Mouse (Mus musculus) heart, adult 11 months (tissue): ENCODE data around the gene Asphd2.
"Not testable (repeated sequence)": the region's sequence is repeated elsewhere in the genome, so short reads cannot be mapped to it uniquely, and the experiment has no call there.

ENCODE experiments used
- DNase-seq: peaks from one replicate; pipeline ENCODE4 v3.0.0; 2022

Asphd2 gene

DNA sequence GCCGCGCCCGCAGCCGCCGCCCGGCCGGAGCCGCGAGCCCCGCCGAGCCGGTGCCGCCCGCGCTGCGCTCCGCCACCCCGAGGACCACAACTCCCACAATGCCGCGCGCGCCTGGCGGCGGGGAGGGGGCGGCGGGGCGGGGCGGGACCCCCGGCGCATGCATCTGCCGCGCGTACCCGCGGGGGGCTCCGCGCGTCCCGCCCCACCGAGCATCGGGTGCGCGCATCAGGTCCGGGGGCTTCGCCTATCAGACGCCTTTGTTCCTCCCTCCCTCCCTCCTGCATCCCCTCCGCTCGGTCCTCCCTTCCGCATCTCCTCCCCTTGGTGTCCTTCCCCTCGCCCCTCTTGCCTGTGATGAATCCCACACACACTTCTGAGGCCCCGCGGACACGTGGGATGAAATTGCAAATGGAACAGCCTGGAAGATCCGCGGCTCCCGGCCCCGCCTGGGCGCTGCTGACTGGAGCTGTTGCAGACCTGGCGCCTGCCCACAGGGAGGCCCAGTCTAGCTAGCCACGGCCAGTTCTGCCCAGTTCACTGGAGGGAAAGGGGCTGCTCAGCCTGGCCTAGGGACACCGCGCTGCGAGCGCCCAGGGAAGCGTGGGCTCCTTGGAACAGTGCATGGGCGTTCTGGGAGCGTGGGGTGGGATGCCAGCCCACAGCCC is at the start of gene Asphd2:
Gene Asphd2, minus strand, starts transcription at position 88 of the 665 bp plus-strand sequence.
- DNase-seq: peak; percentile 94

DNA sequence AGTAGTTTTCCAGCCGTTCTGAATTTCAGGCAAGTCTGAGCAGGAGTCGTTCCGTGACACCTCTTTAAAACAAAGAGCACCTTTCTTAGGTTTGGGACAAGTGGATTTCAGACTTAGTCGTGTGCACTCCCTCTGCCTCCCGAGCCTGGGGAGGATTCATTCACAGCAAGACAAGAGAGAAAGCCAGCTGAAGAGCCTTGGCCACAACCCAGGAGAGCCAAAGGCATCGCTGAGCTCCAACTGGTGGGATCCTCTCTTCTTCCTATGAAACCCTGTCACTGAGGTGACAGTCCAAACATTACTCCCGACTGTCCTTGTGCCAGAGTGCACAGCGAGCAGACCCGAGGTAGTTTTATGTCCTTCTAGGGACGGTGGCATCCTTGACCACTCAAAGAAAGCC is 43.9 kb upstream of the Asphd2 start:
- no peak for DNase-seq

DNA sequence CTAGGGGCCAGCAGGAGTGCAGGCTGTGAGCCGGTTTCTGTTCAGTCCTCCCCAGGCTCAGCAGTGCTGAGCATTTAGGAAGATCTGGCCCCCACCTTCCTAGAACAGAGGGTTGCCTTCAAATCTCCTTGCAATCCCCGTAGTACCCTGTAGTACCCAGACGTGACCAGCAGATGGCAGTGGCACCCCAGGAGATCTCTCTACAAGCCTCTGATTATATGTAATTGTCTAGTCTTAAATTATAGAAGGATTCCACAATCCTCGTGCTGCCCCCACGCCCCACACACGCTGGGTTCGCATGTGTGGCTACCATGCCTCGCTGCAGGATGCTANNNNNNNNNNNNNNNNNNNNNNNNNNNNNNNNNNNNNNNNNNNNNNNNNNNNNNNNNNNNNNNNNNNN is 38.3 kb upstream of the Asphd2 start:
- DNase-seq: no peak

DNA sequence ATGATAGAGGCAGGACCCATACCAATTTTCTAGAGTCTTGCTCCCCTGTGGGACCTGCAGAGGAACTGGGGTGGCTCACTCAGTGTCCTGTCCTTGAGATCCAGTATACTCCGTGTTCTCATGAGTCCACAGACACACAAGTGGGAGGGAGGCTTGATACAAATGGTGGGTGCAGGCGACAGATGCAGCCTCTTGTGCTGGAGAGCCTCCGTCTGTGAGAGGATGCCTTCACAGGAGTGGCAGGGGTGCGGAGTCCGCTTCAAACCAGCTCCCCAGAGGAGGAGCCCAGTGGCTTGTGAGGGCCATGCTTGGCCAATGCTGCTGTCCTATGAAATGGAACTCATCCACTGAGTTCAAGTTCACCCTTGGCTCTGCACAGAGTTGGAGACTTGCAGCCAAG is 37.4 kb upstream of the Asphd2 start:
- no peak for DNase-seq

DNA sequence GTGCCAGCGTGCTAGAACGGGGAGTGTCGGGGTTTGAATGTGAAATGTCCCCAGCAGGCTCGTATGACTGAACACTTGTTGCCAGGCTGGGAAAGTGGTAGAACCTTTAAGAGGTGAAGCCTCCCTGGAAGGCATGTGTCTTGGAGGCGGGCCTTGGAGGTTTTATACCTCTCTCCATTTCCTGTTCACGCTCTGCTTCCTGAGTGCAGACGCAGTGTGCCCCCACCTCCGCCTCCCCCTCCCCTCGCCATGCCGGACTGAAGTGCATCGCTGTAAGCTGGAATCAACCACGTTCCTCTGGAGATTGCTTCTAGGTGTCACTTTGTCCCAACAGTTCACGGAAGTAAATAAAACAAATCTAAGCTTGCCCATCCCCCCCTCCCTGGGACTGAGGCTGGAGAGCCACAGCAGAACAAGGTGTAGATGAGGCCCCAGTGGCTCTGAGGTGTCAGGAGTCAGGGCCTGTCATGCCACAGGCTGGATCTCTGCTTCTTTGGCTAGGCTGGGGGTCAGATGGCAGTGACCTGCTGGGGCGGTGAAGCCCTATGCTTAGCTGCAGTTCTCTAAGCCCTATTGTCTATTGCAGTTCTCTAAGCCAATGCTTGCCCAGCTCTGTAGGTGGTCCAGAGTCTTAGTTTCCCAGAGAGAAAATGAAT is 36.6 kb upstream of the Asphd2 start:
- no peak for DNase-seq

DNA sequence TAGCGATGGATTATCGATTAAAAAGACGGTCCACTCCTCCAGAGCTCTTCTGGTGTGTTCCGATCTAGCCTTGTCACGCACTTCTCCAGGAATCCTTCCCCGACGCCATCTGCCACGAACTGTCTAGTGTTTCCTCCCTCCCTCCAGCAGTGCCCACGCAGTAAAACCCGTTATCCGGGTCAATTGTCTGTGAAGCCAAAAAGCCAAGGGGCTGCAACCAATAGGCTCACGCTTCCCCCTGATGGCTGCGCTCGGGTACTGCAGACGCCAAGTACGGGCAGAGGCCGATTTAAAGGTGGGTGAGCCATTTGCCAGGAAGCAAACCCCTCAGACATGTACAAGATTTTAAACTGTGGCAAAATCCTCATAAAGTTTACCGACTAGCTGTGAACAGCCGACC is 34.3 kb upstream of the Asphd2 start:
- DNase-seq: no peak

DNA sequence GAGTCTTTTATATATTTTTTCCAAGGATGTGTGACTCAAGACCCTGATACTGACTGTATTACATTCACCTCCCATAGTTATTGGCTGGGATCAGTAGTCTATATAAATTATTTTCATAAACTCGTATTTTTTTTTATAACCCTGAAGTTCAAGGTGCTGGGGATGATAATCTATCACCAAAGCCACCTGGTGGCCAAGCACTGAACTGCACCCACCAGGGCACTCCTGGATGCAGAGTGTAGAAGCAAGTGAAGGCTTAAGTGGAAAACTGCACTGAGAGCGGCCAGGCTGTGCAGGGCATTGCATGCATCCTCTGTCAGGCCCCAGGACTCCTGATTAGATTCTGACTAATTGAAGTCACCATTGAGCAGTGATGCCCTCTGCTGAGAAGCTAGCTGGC is 32.6 kb upstream of the Asphd2 start:
- DNase-seq: no peak

DNA sequence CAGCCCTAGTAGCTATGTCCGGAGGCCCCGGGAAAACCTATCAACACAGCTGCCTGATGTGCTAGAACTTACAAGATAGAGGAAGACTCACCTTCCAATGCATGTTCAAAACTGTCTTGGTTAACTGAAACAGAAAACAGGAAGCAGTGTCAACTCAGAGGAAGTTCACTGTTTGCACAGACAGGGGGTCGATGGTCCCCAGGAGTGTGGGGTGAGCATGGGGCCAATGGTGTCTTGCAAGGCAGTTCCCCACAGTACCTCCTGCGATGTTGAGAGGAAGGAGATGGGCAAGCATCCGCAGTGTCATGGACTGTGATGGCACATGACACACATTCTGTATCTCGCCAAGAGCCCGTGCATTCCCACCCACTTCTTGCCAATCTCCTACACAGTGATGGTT is 32.0 kb upstream of the Asphd2 start:
- DNase-seq: no peak

DNA sequence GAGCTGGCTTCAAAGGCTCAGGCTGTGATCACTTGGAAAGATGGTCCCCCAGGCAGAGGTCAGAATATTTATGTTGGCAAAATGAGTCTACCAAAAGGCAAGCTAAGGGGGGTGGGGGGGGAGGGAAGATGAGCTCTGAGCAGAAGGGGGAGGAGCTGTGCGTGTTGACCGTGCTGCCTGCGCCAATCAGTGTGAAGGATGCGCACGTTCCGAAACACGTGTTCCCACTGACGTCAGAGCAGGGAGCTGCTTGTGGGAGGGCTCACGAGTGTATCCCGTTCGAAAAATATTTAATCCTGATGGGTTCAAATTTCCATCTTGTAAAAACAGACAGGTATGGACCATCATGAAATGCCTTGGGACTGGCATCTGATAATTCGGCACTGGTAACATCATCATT is 24.9 kb upstream of the Asphd2 start:
- DNase-seq: no peak

DNA sequence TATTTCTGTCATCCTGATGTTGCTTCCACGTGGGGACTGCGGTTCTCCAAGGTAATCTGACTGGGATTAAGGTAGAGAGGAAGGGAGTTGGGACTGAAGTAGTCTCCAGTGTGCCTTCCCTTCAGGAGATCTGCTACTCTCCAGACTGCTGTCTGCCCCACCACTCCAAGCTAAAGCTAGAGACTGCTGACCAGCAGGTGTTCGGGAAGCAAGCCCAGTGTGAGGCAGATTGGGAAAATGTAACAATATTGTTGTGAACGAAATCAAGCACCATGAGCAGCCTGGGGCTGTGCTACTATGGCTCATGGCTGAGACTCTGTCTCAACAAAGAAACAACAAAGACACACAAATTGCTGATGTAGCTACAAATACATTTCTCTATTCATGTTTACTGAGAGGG is 23.4 kb upstream of the Asphd2 start:
- DNase-seq: no peak

DNA sequence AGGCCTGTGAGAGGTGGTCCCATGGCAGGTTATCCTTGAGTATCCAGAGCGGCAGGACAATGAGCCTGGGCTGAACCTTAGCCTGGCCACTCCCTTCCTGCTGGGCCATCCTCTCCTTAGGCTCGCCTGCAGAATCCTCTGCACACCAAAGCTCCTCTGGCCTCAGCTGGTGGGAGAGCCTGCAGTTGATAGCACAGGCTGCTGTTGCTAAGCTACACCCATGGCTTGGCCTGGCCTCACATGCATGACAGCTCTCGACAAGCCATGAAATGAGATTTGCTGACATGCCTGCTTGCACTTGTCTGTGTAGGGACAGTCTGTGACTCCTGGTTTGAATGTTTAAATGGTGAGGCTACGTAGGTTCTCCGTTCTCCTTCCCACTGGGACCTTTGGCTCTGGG is 22.0 kb upstream of the Asphd2 start:
- no peak for DNase-seq

DNA sequence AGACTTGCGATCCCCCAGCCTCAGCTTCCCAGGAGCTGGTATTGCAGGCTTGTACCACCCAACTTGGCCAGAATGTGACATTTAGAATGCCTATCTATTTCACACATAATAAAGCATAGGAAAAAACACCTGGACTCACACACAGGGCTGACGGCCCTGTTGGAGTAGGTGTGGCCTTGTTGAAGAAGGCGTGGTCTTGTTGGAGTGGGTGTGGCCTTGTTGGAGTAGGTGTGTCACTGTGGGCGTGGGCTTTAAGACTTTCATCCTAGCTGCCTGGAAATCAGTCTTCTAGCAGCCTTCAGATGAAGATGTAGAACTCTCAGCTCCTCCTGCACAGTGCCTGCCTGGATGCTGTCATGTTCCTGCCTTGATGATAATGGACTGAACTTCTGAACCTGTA is 18.1 kb upstream of the Asphd2 start:
- DNase-seq: not testable (repeated sequence)

DNA sequence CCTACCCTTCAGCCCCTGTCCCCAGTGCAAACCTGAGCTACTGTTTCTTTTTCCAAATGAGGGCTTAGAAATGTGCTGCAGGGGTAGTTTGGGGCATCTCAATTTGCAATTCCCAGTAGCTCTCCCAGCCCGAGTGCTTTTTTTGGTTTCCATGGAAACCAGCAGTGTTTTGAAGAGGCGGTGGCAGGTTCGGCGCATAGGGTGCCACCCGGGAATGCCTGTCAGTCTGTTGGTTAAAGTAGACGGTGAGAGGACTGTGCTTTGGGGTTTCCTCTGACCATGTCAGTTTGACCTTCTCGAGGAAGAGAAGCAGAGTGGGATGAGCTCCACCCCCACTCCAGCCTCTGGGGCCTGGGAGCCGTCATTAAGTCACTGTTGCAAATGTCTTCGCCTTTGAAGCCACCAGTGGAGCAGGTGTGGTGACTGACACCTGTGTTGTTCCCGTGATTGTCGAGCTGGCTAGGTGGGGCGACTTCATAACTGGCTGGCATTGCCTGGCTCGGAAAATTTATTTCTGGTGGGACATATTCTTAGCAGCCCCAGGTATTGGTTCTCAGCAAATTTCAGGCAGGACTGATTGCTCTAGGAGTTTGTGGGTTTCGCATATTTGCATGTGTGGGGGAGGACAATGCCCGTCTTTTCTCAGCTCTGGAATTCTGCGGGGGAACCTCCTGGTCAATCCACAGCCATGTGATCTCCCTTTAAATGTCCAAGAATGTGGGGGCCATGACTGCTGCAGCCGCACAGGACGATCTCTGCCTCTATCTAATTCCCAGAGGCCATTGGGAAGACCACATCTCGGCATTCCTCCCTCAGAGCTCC is 17.1 kb upstream of the Asphd2 start:
- DNase-seq: no peak

DNA sequence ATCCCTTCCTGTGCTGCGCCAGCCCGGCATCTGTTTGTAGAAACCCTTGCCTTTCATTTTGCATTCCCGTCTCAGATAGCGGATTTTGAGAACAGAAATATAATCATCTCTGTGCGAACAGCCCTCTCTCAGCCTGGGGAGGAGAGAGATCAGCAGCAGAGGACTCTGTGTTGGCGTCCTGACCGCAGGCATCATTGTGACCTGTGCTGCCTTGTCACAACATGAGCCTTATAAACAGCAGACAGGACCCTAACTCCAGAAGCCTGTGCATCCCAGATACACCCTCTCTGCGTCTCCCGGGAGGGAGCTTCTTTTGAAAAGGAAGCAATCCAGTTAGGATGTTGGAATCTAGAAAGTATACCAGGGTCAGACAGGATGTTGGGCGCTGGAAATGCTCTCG is 16.4 kb upstream of the Asphd2 start:
- DNase-seq: no peak

DNA sequence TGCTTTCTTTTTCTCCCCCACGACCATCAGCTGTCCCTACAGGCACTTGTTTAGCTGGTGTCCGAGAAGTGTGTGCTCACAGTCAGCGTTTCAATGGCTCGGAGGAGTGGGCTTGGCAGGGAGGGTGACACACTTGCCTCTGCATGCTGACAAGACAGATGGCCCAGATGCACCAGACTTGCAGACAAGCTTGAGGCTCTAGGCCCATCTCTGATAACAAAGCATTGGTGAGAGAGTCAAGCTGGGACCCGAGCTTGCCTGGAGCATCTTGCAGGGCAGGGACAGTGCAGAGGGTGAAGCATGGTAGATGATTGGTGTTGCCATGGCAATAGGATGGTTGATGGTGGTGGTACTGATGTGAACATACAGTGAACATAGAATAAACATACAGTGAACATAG is 14.6 kb upstream of the Asphd2 start:
- DNase-seq: no peak

DNA sequence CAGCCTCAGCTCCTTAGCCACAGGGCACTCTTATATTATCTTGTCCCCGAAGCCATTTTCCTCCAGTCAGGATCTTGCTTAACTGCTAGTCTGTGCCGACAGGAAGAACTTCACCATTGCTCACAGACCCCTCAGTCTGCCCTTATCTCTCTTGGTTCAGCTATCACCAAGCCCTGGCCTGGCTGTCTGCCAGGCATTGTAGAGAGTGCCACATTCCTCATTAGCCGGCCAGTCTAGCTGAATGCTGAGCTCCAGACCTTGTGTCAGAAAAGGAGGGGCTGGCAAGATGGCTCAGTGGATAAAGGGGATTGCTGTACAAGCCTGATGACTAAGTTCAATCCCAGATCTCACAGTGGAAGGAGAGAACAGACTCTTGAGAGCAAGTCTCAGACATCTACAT is 11.4 kb upstream of the Asphd2 start:
- no peak for DNase-seq

DNA sequence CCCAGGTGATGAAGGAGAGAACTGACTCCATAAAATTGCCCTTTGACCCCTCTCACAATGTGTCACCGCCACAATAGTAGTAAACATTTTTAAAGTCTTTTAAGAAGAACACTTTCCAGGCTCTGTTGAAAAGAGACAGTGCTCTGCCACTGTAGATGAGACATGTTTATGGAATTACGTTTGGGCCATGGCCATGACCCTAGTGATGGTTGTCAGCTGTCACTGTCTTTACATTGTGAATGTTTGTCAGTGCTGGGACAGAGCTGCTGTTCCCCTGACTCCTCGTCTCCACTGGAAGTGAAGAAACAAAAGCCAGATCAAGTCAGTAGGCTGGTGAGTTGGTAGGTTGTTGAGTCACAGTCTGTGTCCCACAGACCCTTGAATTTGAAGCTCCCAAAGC is 7.8 kb upstream of the Asphd2 start:
- DNase-seq: no peak

DNA sequence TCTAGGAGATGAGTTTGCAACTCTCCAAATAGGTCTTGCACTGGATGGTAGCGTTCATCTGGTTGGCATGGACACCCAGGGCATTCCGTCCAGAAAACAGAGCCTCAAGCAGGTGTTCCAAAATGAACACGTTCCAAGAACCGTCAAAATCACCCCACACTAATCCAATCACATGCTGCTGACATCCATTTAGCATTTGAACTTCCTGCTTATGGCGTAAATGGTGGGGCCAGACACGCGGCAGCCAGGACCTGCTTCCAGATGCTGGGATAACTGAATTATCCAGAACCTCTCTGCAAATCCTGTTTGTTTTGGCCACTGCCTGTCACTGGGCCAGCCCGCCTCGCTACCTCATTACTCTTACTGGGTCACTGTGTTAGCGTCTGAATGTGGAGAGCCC is 4.6 kb upstream of the Asphd2 start:
- no peak for DNase-seq

DNA sequence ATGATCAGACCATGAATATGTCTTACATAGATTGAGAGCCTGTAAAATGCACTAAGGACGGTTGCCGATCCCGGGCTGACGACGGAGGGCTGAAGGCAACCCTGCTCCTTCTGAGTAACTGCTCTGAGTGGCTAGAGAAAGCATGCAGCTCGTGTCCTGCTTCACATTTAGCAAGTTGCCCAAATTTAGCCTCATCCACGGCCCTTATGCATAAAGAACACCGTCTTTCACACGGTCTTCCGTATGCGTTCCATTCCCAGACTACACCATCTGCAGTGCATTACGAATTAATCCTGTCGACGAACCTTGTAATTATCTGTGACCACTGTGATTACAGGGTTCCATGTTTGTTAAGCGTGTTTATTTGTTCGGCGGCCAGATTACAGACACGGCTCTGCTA is 1.4 kb upstream of the Asphd2 start:
- DNase-seq: no peak

DNA sequence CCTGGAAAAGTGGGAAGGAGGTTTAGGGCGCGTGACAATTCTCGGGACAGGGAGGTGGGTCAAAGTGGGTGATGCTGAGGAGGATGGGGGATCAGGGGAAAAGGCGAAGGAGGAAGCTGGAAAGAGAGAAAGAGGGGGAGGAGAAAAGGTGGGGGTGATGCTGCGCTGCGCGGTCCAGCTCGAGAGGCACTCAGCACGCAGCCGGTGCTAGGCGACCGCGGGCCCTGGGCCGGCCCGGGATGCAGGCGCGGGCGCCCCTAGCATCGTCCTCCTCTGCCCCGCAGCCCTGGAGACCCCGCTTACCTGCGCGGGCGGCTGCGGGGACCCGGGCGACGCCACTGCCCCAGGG is 277 bp downstream of the Asphd2 start:
- no peak for DNase-seq

DNA sequence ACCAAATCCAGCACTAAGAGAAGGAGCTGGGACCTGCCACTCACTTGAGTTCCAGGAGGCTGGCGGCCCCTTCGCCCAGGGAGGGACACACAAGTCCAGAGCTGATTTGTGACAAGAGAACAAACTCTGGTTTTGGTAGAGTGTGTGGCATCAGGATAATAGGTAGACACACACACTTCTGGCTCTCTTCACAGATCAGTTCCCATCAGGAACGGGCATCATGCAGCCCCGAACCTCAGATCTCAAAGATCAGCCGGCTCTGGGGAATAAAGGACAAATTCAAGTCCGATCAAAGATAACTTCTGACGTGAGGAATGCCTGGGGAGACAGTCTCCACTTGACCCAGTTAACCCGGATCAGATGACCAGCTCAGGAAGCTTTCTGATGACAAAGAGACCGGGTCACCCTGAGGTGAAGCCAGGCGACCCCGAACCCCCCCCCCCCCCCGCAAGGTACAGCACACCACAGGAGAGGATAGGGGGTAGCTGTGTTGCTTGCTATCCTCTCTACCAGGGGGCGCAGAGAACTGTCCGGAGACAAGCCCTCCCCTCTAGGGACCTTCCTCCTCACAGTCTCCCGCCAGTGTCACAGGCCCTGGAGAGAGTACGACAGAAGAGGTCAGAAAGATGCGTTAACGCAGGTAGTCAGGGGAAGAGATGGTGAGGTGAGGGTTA is 788 bp downstream of the Asphd2 start:
- no peak for DNase-seq

DNA sequence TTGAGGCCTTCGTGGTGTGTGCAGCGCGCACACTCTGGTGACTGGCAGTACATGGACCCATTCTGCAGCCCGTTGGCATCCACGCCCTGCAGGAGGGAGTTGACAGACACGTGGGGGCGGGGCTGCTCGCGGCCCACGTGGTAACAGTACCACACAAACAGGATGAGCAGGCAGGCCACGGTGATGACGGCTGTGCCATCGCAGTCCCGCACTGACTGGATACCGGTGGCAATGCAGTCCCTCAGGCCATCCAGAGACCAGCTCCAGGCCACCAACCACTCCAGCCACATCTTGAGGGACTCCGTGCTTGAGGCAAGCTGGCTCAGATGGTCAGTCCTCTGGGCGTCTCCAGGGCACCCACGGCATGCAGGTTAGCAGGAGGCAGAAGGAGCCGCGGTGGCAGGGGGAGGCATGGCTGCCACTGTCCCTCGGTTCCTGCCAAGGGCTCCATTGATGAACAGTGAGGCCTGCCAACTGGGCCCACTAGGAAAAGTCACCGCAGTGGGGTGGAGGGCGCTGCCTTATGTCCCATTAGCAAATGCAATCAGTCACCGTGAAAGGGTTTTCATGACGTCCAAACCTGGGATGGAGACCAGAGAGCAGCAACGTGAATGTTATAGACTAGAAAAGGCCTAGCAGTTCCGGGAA is 2.9 kb downstream of the Asphd2 start:
- DNase-seq: no peak

DNA sequence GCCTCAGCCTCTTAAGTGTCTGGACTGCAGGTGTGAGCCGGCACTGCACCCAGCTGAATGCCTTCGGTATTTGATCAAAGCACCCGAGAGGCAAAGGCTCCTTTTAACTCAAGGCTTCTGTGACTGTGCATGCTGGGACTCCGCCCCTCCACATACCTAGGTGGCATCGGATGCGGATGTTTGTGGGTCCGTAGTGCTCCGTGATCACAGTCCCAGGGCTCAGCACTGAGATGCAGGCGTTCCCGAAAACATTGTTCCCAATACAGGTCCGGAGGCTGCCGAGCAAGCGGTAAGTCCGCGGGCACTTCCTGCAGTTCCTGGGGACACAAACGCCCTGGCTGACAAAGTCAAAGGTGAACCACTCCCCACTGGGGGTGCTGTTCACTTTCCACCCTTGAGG is 3.7 kb downstream of the Asphd2 start:
- DNase-seq: no peak
